Mouse (Mus musculus): ENCODE measurements around the gene Fnip2.
"Not testable (repeated sequence)": the region's sequence is repeated elsewhere in the genome, so short reads cannot be mapped to it uniquely, and the experiment has no call there.

Fnip2 gene

GRCm38 (mm10) chr3:79475980-79476379, 91.6 kb downstream of the Fnip2 start:
- no peak for DNase-seq (ENCODE audit: low spot score in 2 of 2)

GRCm38 (mm10) chr3:79474911-79475310, 92.7 kb downstream of the Fnip2 start:
- DNase-seq (ENCODE audit: low spot score in 2 of 2) = no peak

GRCm38 (mm10) chr3:79472362-79472761, 95.2 kb downstream of the Fnip2 start:
- no peak for DNase-seq (ENCODE audit: low spot score in 2 of 2)

GRCm38 (mm10) chr3:79469440-79469839, 98.2 kb downstream of the Fnip2 start:
- no peak for DNase-seq (ENCODE audit: low spot score in 2 of 2)

GRCm38 (mm10) chr3:79458651-79459275, 108.8 kb downstream of the Fnip2 start:
- no peak for DNase-seq (ENCODE audit: low spot score in 2 of 2)

- no peak for DNase-seq (ENCODE audit: low spot score in 2 of 2)
Measured at GRCm38 (mm10) chr3:79455761-79456160, 111.8 kb downstream of the Fnip2 start.

GRCm38 (mm10) chr3:79452696-79453263, 114.8 kb downstream of the Fnip2 start:
- no peak for DNase-seq (ENCODE audit: low spot score in 2 of 2)

GRCm38 (mm10) chr3:79449361-79449760, 118.2 kb downstream of the Fnip2 start:
- DNase-seq (ENCODE audit: low spot score in 2 of 2) = no peak

- DNase-seq (ENCODE audit: low spot score in 2 of 2) = no peak
Measured at GRCm38 (mm10) chr3:79448421-79448820, 119.2 kb downstream of the Fnip2 start.

- not testable (repeated sequence) for DNase-seq (ENCODE audit: low spot score in 2 of 2)
Measured at GRCm38 (mm10) chr3:79446648-79447047, 120.9 kb downstream of the Fnip2 start.

- no peak for DNase-seq (ENCODE audit: low spot score in 2 of 2)
Measured at GRCm38 (mm10) chr3:79446124-79446523, 121.5 kb downstream of the Fnip2 start.

- DNase-seq (ENCODE audit: low spot score in 2 of 2) = no peak
Measured at GRCm38 (mm10) chr3:79445041-79445440, 122.6 kb downstream of the Fnip2 start.

- no peak for DNase-seq (ENCODE audit: low spot score in 2 of 2)
Measured at GRCm38 (mm10) chr3:79443850-79444249, 123.7 kb downstream of the Fnip2 start.

GRCm38 (mm10) chr3:79440976-79441491, 126.6 kb downstream of the Fnip2 start:
- DNase-seq (ENCODE audit: low spot score in 2 of 2) = no peak

- DNase-seq (ENCODE audit: low spot score in 2 of 2) = no peak
Measured at GRCm38 (mm10) chr3:79438276-79438675, 129.3 kb downstream of the Fnip2 start.

GRCm38 (mm10) chr3:79436186-79436585, 131.4 kb downstream of the Fnip2 start:
- no peak for DNase-seq (ENCODE audit: low spot score in 2 of 2)

GRCm38 (mm10) chr3:79434985-79435384, 132.6 kb downstream of the Fnip2 start:
- DNase-seq (ENCODE audit: low spot score in 2 of 2) = no peak

GRCm38 (mm10) chr3:79434436-79434835, 133.2 kb downstream of the Fnip2 start:
- no peak for DNase-seq (ENCODE audit: low spot score in 2 of 2)

- no peak for DNase-seq (ENCODE audit: low spot score in 2 of 2)
Measured at GRCm38 (mm10) chr3:79433593-79433992, 134.0 kb downstream of the Fnip2 start.

GRCm38 (mm10) chr3:79425441-79425840, 142.2 kb downstream of the Fnip2 start:
- no peak for DNase-seq (ENCODE audit: low spot score in 2 of 2)

- no peak for DNase-seq (ENCODE audit: low spot score in 2 of 2)
Measured at GRCm38 (mm10) chr3:79418921-79419320, 148.7 kb downstream of the Fnip2 start.

- DNase-seq (ENCODE audit: low spot score in 2 of 2) = no peak
Measured at GRCm38 (mm10) chr3:79416944-79417680, 150.5 kb downstream of the Fnip2 start.

- no peak for DNase-seq (ENCODE audit: low spot score in 2 of 2)
Measured at GRCm38 (mm10) chr3:79415929-79416328, 151.7 kb downstream of the Fnip2 start.
